Mouse (Mus musculus): ENCODE data around the gene Slc6a1. TPM values are rescaled to one million over a fixed set of nuclear protein-coding genes. Genes with fewer than 3 reads are reported as not detected.
A peak's percentile ranks its signal among the peaks of the same experiment; 100 is the strongest.
"Not testable (repeated sequence)": the region's sequence is repeated elsewhere in the genome, so short reads cannot be mapped to it uniquely, and the experiment has no call there.

Slc6a1 gene
- polyA plus RNA-seq, 1 experiment from 2014 or later, result 74.0 TPM

GRCm38 (mm10) chr6:114329597-114330470 is 47.4 kb downstream of the Slc6a1 start:
- Histone ChIP-seq H3K27me3 (replicated peaks; ENCODE audit: control insufficient read depth, insufficient read depth, low read length) (no peaks in the 10 kb centered on the region), H3K4me2 (ENCODE audit: low read length) (no peak overlapping the region), H3K9me3 (replicated peaks; ENCODE audit: control insufficient read depth, low read length) (no peaks in the 10 kb centered on the region), H3K4me1 (ENCODE audit: control insufficient read depth, insufficient read depth, low read length) (peaks cover 8% of the 10 kb centered on the region), H3K4me3 (ENCODE audit: low read depth, low read length) (no peak overlapping the region), H3K9ac (ENCODE audit: low read length) (no peak overlapping the region), H3K36me3 (ENCODE audit: control insufficient read depth, insufficient read depth, low read length) (no peaks in the 10 kb centered on the region), H3K27ac (ENCODE audit: low read depth, low read length) (0 out of 2 replicates have a peak overlapping the region, but pooled peaks have one; percentile 44)
- WGBS, result 27% methylated on average over 8 of the region's 8 CpGs
- DNase-seq (ENCODE audit: low spot score) (peak; percentile 80), ATAC-seq (peak; percentile 92)

- no peak for ATAC-seq
- WGBS, result 93% methylated on average over 7 of the region's 7 CpGs
- Histone ChIP-seq H3K9me3 (replicated peaks; ENCODE audit: control insufficient read depth, low read length) (no peaks in the 10 kb centered on the region), H3K4me3 (ENCODE audit: low read depth, low read length) (no peak overlapping the region), H3K36me3 (ENCODE audit: control insufficient read depth, insufficient read depth, low read length) (no peaks in the 10 kb centered on the region), H3K27me3 (replicated peaks; ENCODE audit: control insufficient read depth, insufficient read depth, low read length) (no peaks in the 10 kb centered on the region), H3K9ac (ENCODE audit: low read length) (no peak overlapping the region), H3K4me2 (ENCODE audit: low read length) (no peak overlapping the region), H3K4me1 (ENCODE audit: control insufficient read depth, insufficient read depth, low read length) (peaks cover 8% of the 10 kb centered on the region), H3K27ac (ENCODE audit: low read depth, low read length) (no peak overlapping the region)
- no peak for DNase-seq (ENCODE audit: low spot score)
These were observed 49.5 kb downstream of the Slc6a1 start for GRCm38 (mm10) chr6:114331926-114332325.

GRCm38 (mm10) chr6:114336128-114336943 is 53.9 kb downstream of the Slc6a1 start:
- WGBS, result 59% methylated on average over 11 of the region's 11 CpGs
- ATAC-seq, result 0 out of 2 replicates have a peak, but pooled peaks have one; percentile 4
- Histone ChIP-seq H3K27ac (ENCODE audit: low read depth, low read length) (0 out of 2 replicates have a peak overlapping the region, but pooled peaks have one; percentile 5), H3K4me2 (ENCODE audit: low read length) (no peak overlapping the region), H3K4me1 (ENCODE audit: control insufficient read depth, insufficient read depth, low read length) (no peaks in the 10 kb centered on the region), H3K9me3 (replicated peaks; ENCODE audit: control insufficient read depth, low read length) (no peaks in the 10 kb centered on the region), H3K36me3 (ENCODE audit: control insufficient read depth, insufficient read depth, low read length) (no peaks in the 10 kb centered on the region), H3K27me3 (replicated peaks; ENCODE audit: control insufficient read depth, insufficient read depth, low read length) (no peaks in the 10 kb centered on the region), H3K9ac (ENCODE audit: low read length) (no peak overlapping the region), H3K4me3 (ENCODE audit: low read depth, low read length) (no peak overlapping the region)
- peak; percentile 44 for DNase-seq (ENCODE audit: low spot score)

- H3K4me2 ChIP-seq (ENCODE audit: low read length), result no peak overlapping the region
- no peaks in the 10 kb centered on the region for H3K9me3 ChIP-seq (replicated peaks; ENCODE audit: control insufficient read depth, low read length)
- no peaks in the 10 kb centered on the region for H3K4me1 ChIP-seq (ENCODE audit: control insufficient read depth, insufficient read depth, low read length)
- no peak overlapping the region for H3K4me3 ChIP-seq (ENCODE audit: low read depth, low read length)
- DNase-seq (ENCODE audit: low spot score), result no peak
- no peaks in the 10 kb centered on the region for H3K27me3 ChIP-seq (replicated peaks; ENCODE audit: control insufficient read depth, insufficient read depth, low read length)
- no peak overlapping the region for H3K27ac ChIP-seq (ENCODE audit: low read depth, low read length)
- ATAC-seq, result peak; percentile 40; the same call in 1 of the 2 replicates
- no peaks in the 10 kb centered on the region for H3K36me3 ChIP-seq (ENCODE audit: control insufficient read depth, insufficient read depth, low read length)
- WGBS, result 63% methylated on average over 1 of the region's 1 CpGs
- H3K9ac ChIP-seq (ENCODE audit: low read length), result no peak overlapping the region
These were observed 54.4 kb downstream of the Slc6a1 start for GRCm38 (mm10) chr6:114336944-114337215.

- not testable (repeated sequence) for H3K4me2 ChIP-seq (ENCODE audit: low read length)
These were observed 58.9 kb downstream of the Slc6a1 start for GRCm38 (mm10) chr6:114341381-114341780.

GRCm38 (mm10) chr6:114343740-114344139 is 61.3 kb downstream of the Slc6a1 start:
- 14% methylated on average over 3 of the region's 3 CpGs for WGBS
- Histone ChIP-seq H3K36me3 (ENCODE audit: control insufficient read depth, insufficient read depth, low read length) (no peaks in the 10 kb centered on the region), H3K27me3 (replicated peaks; ENCODE audit: control insufficient read depth, insufficient read depth, low read length) (no peaks in the 10 kb centered on the region), H3K4me2 (ENCODE audit: low read length) (no peak overlapping the region), H3K9me3 (replicated peaks; ENCODE audit: control insufficient read depth, low read length) (no peaks in the 10 kb centered on the region), H3K27ac (ENCODE audit: low read depth, low read length) (no peak overlapping the region), H3K4me1 (ENCODE audit: control insufficient read depth, insufficient read depth, low read length) (peaks cover 5% of the 10 kb centered on the region), H3K9ac (ENCODE audit: low read length) (no peak overlapping the region), H3K4me3 (ENCODE audit: low read depth, low read length) (no peak overlapping the region)
- DNase-seq (ENCODE audit: low spot score) (peak; percentile 83), ATAC-seq (peak; percentile 72)

More at GRCm38 (mm10) chr6:114341381-114341780, 58.9 kb downstream of the Slc6a1 start:
- H3K27ac ChIP-seq (ENCODE audit: low read depth, low read length); H3K27me3 ChIP-seq (replicated peaks; ENCODE audit: control insufficient read depth, insufficient read depth, low read length); DNase-seq (ENCODE audit: low spot score); H3K9ac ChIP-seq (ENCODE audit: low read length); H3K36me3 ChIP-seq (ENCODE audit: control insufficient read depth, insufficient read depth, low read length); H3K4me1 ChIP-seq (ENCODE audit: control insufficient read depth, insufficient read depth, low read length); ATAC-seq; H3K9me3 ChIP-seq (replicated peaks; ENCODE audit: control insufficient read depth, low read length); H3K4me3 ChIP-seq (ENCODE audit: low read depth, low read length): not testable (repeated sequence)

GRCm38 (mm10) chr6:114345156-114345555 is 62.7 kb downstream of the Slc6a1 start:
- peak; percentile 68 for DNase-seq (ENCODE audit: low spot score)
- H3K4me2 ChIP-seq (ENCODE audit: low read length), result no peak overlapping the region
- no peaks in the 10 kb centered on the region for H3K36me3 ChIP-seq (ENCODE audit: control insufficient read depth, insufficient read depth, low read length)
- H3K9me3 ChIP-seq (replicated peaks; ENCODE audit: control insufficient read depth, low read length), result no peaks in the 10 kb centered on the region
- 45% methylated on average over 4 of the region's 4 CpGs for WGBS
- ATAC-seq, result 0 out of 2 replicates have a peak, but pooled peaks have one; percentile 30
- no peak overlapping the region for H3K4me3 ChIP-seq (ENCODE audit: low read depth, low read length)
- H3K4me1 ChIP-seq (ENCODE audit: control insufficient read depth, insufficient read depth, low read length), result peaks cover 5% of the 10 kb centered on the region
- H3K9ac ChIP-seq (ENCODE audit: low read length), result no peak overlapping the region
- H3K27me3 ChIP-seq (replicated peaks; ENCODE audit: control insufficient read depth, insufficient read depth, low read length), result no peaks in the 10 kb centered on the region
- no peak overlapping the region for H3K27ac ChIP-seq (ENCODE audit: low read depth, low read length)

- 44% methylated on average over 13 of the region's 13 CpGs for WGBS
- Histone ChIP-seq H3K36me3 (ENCODE audit: control insufficient read depth, insufficient read depth, low read length) (no peaks in the 10 kb centered on the region), H3K9ac (ENCODE audit: low read length) (no peak overlapping the region), H3K4me3 (ENCODE audit: low read depth, low read length) (no peak overlapping the region), H3K27me3 (replicated peaks; ENCODE audit: control insufficient read depth, insufficient read depth, low read length) (no peaks in the 10 kb centered on the region), H3K4me1 (ENCODE audit: control insufficient read depth, insufficient read depth, low read length) (peaks cover 5% of the 10 kb centered on the region), H3K27ac (ENCODE audit: low read depth, low read length) (no peak overlapping the region), H3K4me2 (ENCODE audit: low read length) (no peak overlapping the region), H3K9me3 (replicated peaks; ENCODE audit: control insufficient read depth, low read length) (no peaks in the 10 kb centered on the region)
- ATAC-seq (0 out of 2 replicates have a peak, but pooled peaks have one; percentile 37), DNase-seq (ENCODE audit: low spot score) (peak; percentile 63)
These were observed 65.7 kb downstream of the Slc6a1 start for GRCm38 (mm10) chr6:114347831-114348754.
